Mouse (Mus musculus): Measurements from ENCODE around the gene Ecm2. TPM values are rescaled to one million over a fixed set of nuclear protein-coding genes. Genes with fewer than 3 reads are reported as not detected.

Ecm2 gene
- polyA plus RNA-seq, 1 experiment from 2014 or later, result 0.53 TPM

- H3K36me3 ChIP-seq, result no peaks in the 10 kb centered on the region
- no peak overlapping the region for H3K4me3 ChIP-seq
- H3K4me1 ChIP-seq, result no peaks in the 10 kb centered on the region
- H3K27me3 ChIP-seq (ENCODE audit: low read depth, poor library complexity, severe bottlenecking), result no peaks in the 10 kb centered on the region
- DNase-seq (ENCODE audit: low spot score), result no peak
- 89% methylated on average over 1 of the region's 1 CpGs for WGBS
- no peaks in the 10 kb centered on the region for H3K9me3 ChIP-seq (replicated peaks)
- no peak overlapping the region for H3K27ac ChIP-seq (replicated peaks)
These were observed 32.3 kb downstream of the Ecm2 start for GRCm38 (mm10) chr13:49536946-49537345.

GRCm38 (mm10) chr13:49538693-49539092 lies 34.1 kb downstream of the Ecm2 start:
- Histone ChIP-seq H3K4me1 (no peaks in the 10 kb centered on the region), H3K36me3 (no peaks in the 10 kb centered on the region), H3K9me3 (replicated peaks) (no peaks in the 10 kb centered on the region), H3K27ac (replicated peaks) (no peak overlapping the region), H3K4me3 (no peak overlapping the region), H3K27me3 (ENCODE audit: low read depth, poor library complexity, severe bottlenecking) (no peaks in the 10 kb centered on the region)
- DNase-seq (ENCODE audit: low spot score), result no peak
- 95% methylated on average over 1 of the region's 1 CpGs for WGBS

- WGBS, result 91% methylated on average over 3 of the region's 3 CpGs
- DNase-seq (ENCODE audit: low spot score), result no peak
- Histone ChIP-seq H3K4me1 (no peaks in the 10 kb centered on the region), H3K27me3 (ENCODE audit: low read depth, poor library complexity, severe bottlenecking) (no peaks in the 10 kb centered on the region), H3K36me3 (no peaks in the 10 kb centered on the region), H3K9me3 (replicated peaks) (no peaks in the 10 kb centered on the region), H3K27ac (replicated peaks) (no peak within 1 kb of the TSS), H3K4me3 (no peak within 1 kb of the TSS)
These were observed 39.7 kb downstream of the Ecm2 start, which contains the start of gene Aspn for GRCm38 (mm10) chr13:49544279-49544678. Gene Aspn, plus strand, starts transcription at chr13:49544443.

GRCm38 (mm10) chr13:49545646-49546045 lies 41.0 kb downstream of the Ecm2 start:
- Histone ChIP-seq H3K27me3 (ENCODE audit: low read depth, poor library complexity, severe bottlenecking) (no peaks in the 10 kb centered on the region), H3K4me3 (no peak overlapping the region), H3K27ac (replicated peaks) (no peak overlapping the region), H3K9me3 (replicated peaks) (no peaks in the 10 kb centered on the region), H3K4me1 (no peaks in the 10 kb centered on the region), H3K36me3 (no peaks in the 10 kb centered on the region)
- WGBS, result 76% methylated on average over 3 of the region's 3 CpGs
- no peak for DNase-seq (ENCODE audit: low spot score)

- no peak for DNase-seq (ENCODE audit: low spot score)
- Histone ChIP-seq H3K4me3 (no peak overlapping the region), H3K9me3 (replicated peaks) (no peaks in the 10 kb centered on the region), H3K36me3 (no peaks in the 10 kb centered on the region), H3K27ac (replicated peaks) (no peak overlapping the region), H3K27me3 (ENCODE audit: low read depth, poor library complexity, severe bottlenecking) (no peaks in the 10 kb centered on the region), H3K4me1 (no peaks in the 10 kb centered on the region)
- WGBS, result 83% methylated on average over 1 of the region's 1 CpGs
These were observed 41.9 kb downstream of the Ecm2 start for GRCm38 (mm10) chr13:49546517-49546916.

- WGBS, result 85% methylated on average over 1 of the region's 1 CpGs
- H3K36me3 ChIP-seq, result no peaks in the 10 kb centered on the region
- no peaks in the 10 kb centered on the region for H3K9me3 ChIP-seq (replicated peaks)
These were observed 43.0 kb downstream of the Ecm2 start for GRCm38 (mm10) chr13:49547563-49548150.

DNA sequence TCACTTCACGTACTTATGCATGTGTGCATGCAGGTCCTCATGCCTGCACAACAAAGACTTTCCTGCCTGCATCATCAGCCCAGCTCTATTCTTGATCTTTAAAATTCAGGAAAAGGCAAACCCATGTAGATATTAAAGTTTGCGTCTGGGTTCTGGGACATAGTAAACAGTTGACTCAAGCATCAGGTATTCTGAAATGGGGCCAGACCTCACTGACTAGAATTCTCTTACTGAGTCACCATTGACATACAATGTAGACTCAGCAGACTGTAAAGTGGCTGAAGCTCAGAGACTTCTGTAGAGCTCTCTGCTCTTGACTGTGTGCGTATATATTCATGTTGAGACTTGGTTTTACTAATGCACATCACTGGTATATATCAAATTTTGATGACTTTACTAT lies 45.0 kb downstream of the Ecm2 start:
- H3K27ac ChIP-seq (replicated peaks), result no peak overlapping the region
- no peaks in the 10 kb centered on the region for H3K36me3 ChIP-seq
- WGBS, result 92% methylated on average over 3 of the region's 3 CpGs
- H3K4me3 ChIP-seq, result no peak overlapping the region
- H3K4me1 ChIP-seq, result no peaks in the 10 kb centered on the region
- no peaks in the 10 kb centered on the region for H3K9me3 ChIP-seq (replicated peaks)
- DNase-seq (ENCODE audit: low spot score), result no peak
- no peaks in the 10 kb centered on the region for H3K27me3 ChIP-seq (ENCODE audit: low read depth, poor library complexity, severe bottlenecking)

More at GRCm38 (mm10) chr13:49547563-49548150, 43.0 kb downstream of the Ecm2 start:
- Histone ChIP-seq H3K4me1 (no peaks in the 10 kb centered on the region), H3K27me3 (ENCODE audit: low read depth, poor library complexity, severe bottlenecking) (no peaks in the 10 kb centered on the region), H3K4me3 (no peak overlapping the region), H3K27ac (replicated peaks) (no peak overlapping the region)
- no peak for DNase-seq (ENCODE audit: low spot score)

- DNase-seq (ENCODE audit: low spot score), result no peak
- Histone ChIP-seq H3K36me3 (no peaks in the 10 kb centered on the region), H3K27me3 (ENCODE audit: low read depth, poor library complexity, severe bottlenecking) (no peaks in the 10 kb centered on the region), H3K4me3 (no peak overlapping the region), H3K4me1 (no peaks in the 10 kb centered on the region), H3K9me3 (replicated peaks) (no peaks in the 10 kb centered on the region), H3K27ac (replicated peaks) (no peak overlapping the region)
- WGBS, result 86% methylated on average over 5 of the region's 5 CpGs
These were observed 49.9 kb downstream of the Ecm2 start for GRCm38 (mm10) chr13:49554519-49554918.

DNA sequence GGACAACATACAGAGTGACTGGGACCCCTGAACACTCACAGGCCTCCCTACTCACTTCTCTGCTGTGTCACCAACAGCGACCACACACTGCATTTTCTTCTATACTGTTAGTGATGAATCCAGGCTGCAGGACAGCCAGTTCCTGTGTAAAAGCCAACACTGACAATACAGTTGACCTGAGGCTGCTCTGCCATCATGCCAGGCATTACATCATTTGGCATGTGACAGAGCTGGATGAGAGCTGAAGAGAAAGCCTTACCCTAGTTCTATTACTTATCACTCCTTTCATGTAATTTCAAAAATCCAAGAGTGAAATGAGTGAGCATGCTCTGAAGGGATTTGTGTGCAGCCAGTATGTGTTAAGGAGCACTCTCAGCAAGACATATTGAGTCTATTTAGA lies 51.6 kb downstream of the Ecm2 start:
- WGBS, result 83% methylated on average over 1 of the region's 1 CpGs
- no peak overlapping the region for H3K4me3 ChIP-seq
- H3K27ac ChIP-seq (replicated peaks), result no peak overlapping the region
- DNase-seq (ENCODE audit: low spot score), result no peak
- no peaks in the 10 kb centered on the region for H3K9me3 ChIP-seq (replicated peaks)
- H3K4me1 ChIP-seq, result no peaks in the 10 kb centered on the region
- no peaks in the 10 kb centered on the region for H3K36me3 ChIP-seq
- no peaks in the 10 kb centered on the region for H3K27me3 ChIP-seq (ENCODE audit: low read depth, poor library complexity, severe bottlenecking)

DNA sequence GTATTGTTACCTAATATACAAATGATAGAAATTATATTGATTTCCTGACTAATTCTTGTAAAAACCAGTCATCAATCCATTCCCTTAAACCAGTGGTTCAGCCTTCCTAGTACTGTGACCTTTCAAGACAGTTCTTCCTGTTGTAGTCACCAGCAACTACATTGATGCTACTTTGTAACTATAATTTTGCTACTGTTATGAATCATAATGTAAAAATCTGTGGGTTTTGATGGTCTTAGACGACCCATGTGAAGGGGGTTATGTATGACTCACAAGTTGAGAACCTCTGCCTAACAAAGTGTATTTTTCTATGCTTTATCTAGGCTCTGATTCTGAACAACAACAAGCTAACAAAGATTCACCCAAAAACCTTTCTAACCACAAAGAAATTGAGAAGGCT lies 52.3 kb downstream of the Ecm2 start:
- Histone ChIP-seq H3K36me3 (no peaks in the 10 kb centered on the region), H3K4me3 (no peak overlapping the region), H3K9me3 (replicated peaks) (no peaks in the 10 kb centered on the region), H3K4me1 (no peaks in the 10 kb centered on the region), H3K27me3 (ENCODE audit: low read depth, poor library complexity, severe bottlenecking) (no peaks in the 10 kb centered on the region), H3K27ac (replicated peaks) (no peak overlapping the region)
- no peak for DNase-seq (ENCODE audit: low spot score)
- 75% methylated on average over 1 of the region's 1 CpGs for WGBS

DNA sequence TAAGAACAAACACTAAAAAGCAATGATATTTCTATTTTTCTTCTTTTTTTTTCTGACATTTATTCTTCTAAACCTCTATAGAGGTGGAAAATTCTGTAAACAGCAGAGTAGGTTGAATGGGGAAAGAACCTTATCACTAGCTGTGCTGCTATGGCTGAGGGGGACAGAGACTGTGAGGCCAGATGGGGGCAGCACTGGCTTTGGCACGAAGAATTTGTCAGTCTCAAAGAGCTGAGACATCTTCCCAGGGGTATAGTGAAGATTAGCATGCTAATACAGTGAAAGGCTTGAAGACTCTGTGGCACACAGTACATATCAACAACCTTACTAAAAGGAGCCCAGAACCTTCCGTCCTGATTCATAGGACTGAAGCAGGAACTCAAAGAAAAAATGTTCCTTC lies 54.6 kb downstream of the Ecm2 start:
- no peak overlapping the region for H3K4me3 ChIP-seq
- no peaks in the 10 kb centered on the region for H3K9me3 ChIP-seq (replicated peaks)
- no peaks in the 10 kb centered on the region for H3K36me3 ChIP-seq
- 37% methylated on average over 2 of the region's 2 CpGs for whole genome bisulfite sequencing
- H3K27ac ChIP-seq (replicated peaks), result no peak overlapping the region
- no peaks in the 10 kb centered on the region for H3K27me3 ChIP-seq (ENCODE audit: low read depth, poor library complexity, severe bottlenecking)
- H3K4me1 ChIP-seq, result no peaks in the 10 kb centered on the region
- no peak for DNase-seq (ENCODE audit: low spot score)

DNA sequence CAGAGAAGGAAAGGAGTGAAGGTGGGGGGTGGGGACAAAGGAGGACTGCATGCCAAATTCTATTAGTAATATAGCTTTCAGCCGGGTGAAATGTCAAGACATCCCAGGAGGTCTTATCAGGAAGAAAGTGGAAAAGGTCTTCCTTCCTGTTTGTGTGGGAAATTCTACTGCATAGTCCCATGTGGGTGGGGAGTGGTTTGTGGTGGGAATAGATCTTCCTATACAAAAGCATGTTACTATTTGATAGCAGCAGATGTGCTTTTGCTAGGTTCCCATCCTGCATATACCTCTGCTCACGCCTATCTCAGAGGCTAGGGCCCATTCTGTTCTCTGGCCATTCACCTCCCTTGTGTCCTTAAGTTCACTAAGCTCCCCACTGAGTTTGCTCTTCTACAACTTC lies 56.3 kb downstream of the Ecm2 start:
- DNase-seq (ENCODE audit: low spot score), result no peak
- Histone ChIP-seq H3K9me3 (replicated peaks) (no peaks in the 10 kb centered on the region), H3K4me3 (no peak overlapping the region), H3K27ac (replicated peaks) (no peak overlapping the region), H3K27me3 (ENCODE audit: low read depth, poor library complexity, severe bottlenecking) (no peaks in the 10 kb centered on the region), H3K4me1 (no peaks in the 10 kb centered on the region), H3K36me3 (no peaks in the 10 kb centered on the region)
- WGBS, result 71% methylated on average over 2 of the region's 2 CpGs

GRCm38 (mm10) chr13:49564347-49564746 lies 59.7 kb downstream of the Ecm2 start:
- no peaks in the 10 kb centered on the region for H3K27me3 ChIP-seq (ENCODE audit: low read depth, poor library complexity, severe bottlenecking)
- DNase-seq (ENCODE audit: low spot score), result no peak
- no peaks in the 10 kb centered on the region for H3K9me3 ChIP-seq (replicated peaks)
- whole genome bisulfite sequencing, result 92% methylated on average over 1 of the region's 1 CpGs
- no peaks in the 10 kb centered on the region for H3K36me3 ChIP-seq
- no peak overlapping the region for H3K4me3 ChIP-seq
- H3K4me1 ChIP-seq, result no peaks in the 10 kb centered on the region
- no peak overlapping the region for H3K27ac ChIP-seq (replicated peaks)

GRCm38 (mm10) chr13:49570371-49570770 lies 65.8 kb downstream of the Ecm2 start:
- H3K4me1 ChIP-seq, result no peaks in the 10 kb centered on the region
- no peak for DNase-seq (ENCODE audit: low spot score)
- H3K27me3 ChIP-seq (ENCODE audit: low read depth, poor library complexity, severe bottlenecking), result no peaks in the 10 kb centered on the region
- no peaks in the 10 kb centered on the region for H3K36me3 ChIP-seq
- no peak overlapping the region for H3K4me3 ChIP-seq
- no peak overlapping the region for H3K27ac ChIP-seq (replicated peaks)
- H3K9me3 ChIP-seq (replicated peaks), result no peaks in the 10 kb centered on the region
- 67% methylated on average over 3 of the region's 3 CpGs for whole genome bisulfite sequencing
